Mouse (Mus musculus) Muller cell, postnatal 12 days (primary cell): Measurements from ENCODE around the gene Sptssb.

Experiments used
- DNase-seq: peaks from one replicate; pipeline ENCODE4 v3.0.0-alpha.2; 2015; ENCODE audit errors: inconsistent ontology term

Sptssb gene

GRCm38 (mm10) chr3:69859858-69860588 is at the start of gene Sptssb:
Sptssb (minus strand) TSS chr3:69859940.
- peak; percentile 50 for DNase-seq

GRCm38 (mm10) chr3:69908074-69908473 is 48.3 kb upstream of the Sptssb start:
- peak; percentile 39 for DNase-seq

- no peak for DNase-seq
Observed at GRCm38 (mm10) chr3:69907564-69907963, 47.8 kb upstream of the Sptssb start.

GRCm38 (mm10) chr3:69902787-69903477 is 43.2 kb upstream of the Sptssb start:
- DNase-seq = peak; percentile 52

- no peak for DNase-seq
Observed at GRCm38 (mm10) chr3:69902382-69902781, 42.6 kb upstream of the Sptssb start.

GRCm38 (mm10) chr3:69901874-69902381 is 42.2 kb upstream of the Sptssb start:
- no peak for DNase-seq

GRCm38 (mm10) chr3:69900335-69900734 is 40.6 kb upstream of the Sptssb start:
- DNase-seq = no peak

- DNase-seq = peak; percentile 24
Observed at GRCm38 (mm10) chr3:69897917-69898594, 38.3 kb upstream of the Sptssb start.

GRCm38 (mm10) chr3:69895516-69895915 is 35.8 kb upstream of the Sptssb start:
- DNase-seq = no peak

GRCm38 (mm10) chr3:69892187-69893094 is 32.7 kb upstream of the Sptssb start:
- no peak for DNase-seq

GRCm38 (mm10) chr3:69885866-69886265 is 26.1 kb upstream of the Sptssb start:
- no peak for DNase-seq

- no peak for DNase-seq
Observed at GRCm38 (mm10) chr3:69883710-69884109, 24.0 kb upstream of the Sptssb start.

GRCm38 (mm10) chr3:69877538-69877937 is 17.8 kb upstream of the Sptssb start:
- DNase-seq = no peak

GRCm38 (mm10) chr3:69874721-69875120 is 15.0 kb upstream of the Sptssb start:
- no peak for DNase-seq

- no peak for DNase-seq
Observed at GRCm38 (mm10) chr3:69872661-69873327, 13.1 kb upstream of the Sptssb start.

- DNase-seq = no peak
Observed at GRCm38 (mm10) chr3:69871174-69871573, 11.4 kb upstream of the Sptssb start.

- DNase-seq = no peak
Observed at GRCm38 (mm10) chr3:69869702-69870101, 10.0 kb upstream of the Sptssb start.

GRCm38 (mm10) chr3:69861789-69862395 is 2.2 kb upstream of the Sptssb start:
- no peak for DNase-seq

GRCm38 (mm10) chr3:69860589-69861521 is 1.1 kb upstream of the Sptssb start:
- DNase-seq = peak; percentile 61
